Mouse (Mus musculus) heart, postnatal 36 days (tissue): ENCODE measurements around the gene Fbxo9. TPM values are rescaled to one million over a fixed set of nuclear protein-coding genes. Genes with fewer than 3 reads are reported as not detected.

Source experiments
- DNase-seq, 2 experiments: peaks; one replicate each; pipeline ENCODE4 v3.0.0; 2021 to 2022
- intact Hi-C: fragments of 180-260 bp; cut with DNase I; formaldehyde crosslinking; loops from one replicate; pipeline ENCODE4 v1.15.1; 2025
- total RNA-seq, 2 experiments: library from RNA; stranded (reverse); gene quantifications; 2 replicates each; pipeline ENCODE4 v1.2.3; 2021

Fbxo9 gene
- total RNA-seq, 2 experiments from 2014 or later: 49.9 to 52.5 TPM

GRCm38 (mm10) chr9:78111456-78111855 is 2.6 kb upstream of the Fbxo9 start:
- DNase-seq: no peak
- intact Hi-C loops: loop anchor here (10.0 kb wide), 1 partner anchor 333 kb away; the partner anchor contains the start of genes Cgas, Gm17324 and Mto1

DNA sequence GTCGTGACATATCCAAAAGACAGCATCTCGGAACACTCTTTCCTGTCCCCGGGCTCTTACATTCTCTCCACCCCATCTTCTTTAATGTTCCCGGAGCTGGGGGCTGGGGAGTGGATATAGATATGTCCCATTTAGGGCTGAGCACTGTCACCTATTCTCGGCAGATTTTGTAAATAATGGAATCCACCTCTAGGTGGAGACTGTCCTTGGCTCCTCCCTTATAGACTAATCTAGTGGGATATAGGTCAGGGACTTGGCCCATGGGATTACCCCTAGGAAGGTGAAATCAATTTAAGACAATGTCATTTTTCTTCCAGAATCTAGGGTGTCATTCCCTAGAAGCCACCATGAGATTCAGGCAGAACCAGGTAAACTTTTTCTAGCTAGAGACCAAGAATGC is 791 bp upstream of the Fbxo9 start:
- DNase-seq: no peak
- intact Hi-C loops: loop anchor here (10.0 kb wide), 1 partner anchor 335 kb away; the partner anchor contains the start of genes Cgas, Gm17324 and Mto1

- intact Hi-C loops: no loop called here
- peak; percentile 87 to 90 for DNase-seq
Observed at GRCm38 (mm10) chr9:78107912-78108795, 711 bp downstream of the Fbxo9 start.

DNA sequence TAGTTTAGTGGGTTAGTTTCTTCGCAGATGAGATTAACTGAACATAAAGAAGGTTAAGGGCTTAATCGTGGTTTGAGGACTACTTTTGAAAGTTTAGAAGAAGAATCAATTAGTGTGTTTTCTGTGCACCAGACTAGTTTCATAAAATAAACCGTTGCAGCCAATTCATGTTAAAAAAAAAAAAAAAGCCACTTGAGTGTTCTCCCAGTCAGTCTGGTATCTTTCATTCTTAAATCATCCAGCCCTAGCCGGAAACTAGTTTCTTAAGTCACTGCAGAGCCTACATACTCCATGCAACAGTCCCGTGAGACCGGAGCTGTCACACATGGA is 1.3 kb downstream of the Fbxo9 start:
- intact Hi-C loops: no loop called here
- no peak for DNase-seq

GRCm38 (mm10) chr9:78106821-78107220 is 2.0 kb downstream of the Fbxo9 start:
- intact Hi-C loops: no loop called here
- no peak for DNase-seq

GRCm38 (mm10) chr9:78105501-78105932 is 3.3 kb downstream of the Fbxo9 start:
- DNase-seq: no peak
- intact Hi-C loops: no loop called here

GRCm38 (mm10) chr9:78104973-78105372 is 3.9 kb downstream of the Fbxo9 start:
- intact Hi-C loops: no loop called here
- DNase-seq: no peak

- intact Hi-C loops: no loop called here
- DNase-seq: no peak
Observed at GRCm38 (mm10) chr9:78103965-78104560, 4.8 kb downstream of the Fbxo9 start.

DNA sequence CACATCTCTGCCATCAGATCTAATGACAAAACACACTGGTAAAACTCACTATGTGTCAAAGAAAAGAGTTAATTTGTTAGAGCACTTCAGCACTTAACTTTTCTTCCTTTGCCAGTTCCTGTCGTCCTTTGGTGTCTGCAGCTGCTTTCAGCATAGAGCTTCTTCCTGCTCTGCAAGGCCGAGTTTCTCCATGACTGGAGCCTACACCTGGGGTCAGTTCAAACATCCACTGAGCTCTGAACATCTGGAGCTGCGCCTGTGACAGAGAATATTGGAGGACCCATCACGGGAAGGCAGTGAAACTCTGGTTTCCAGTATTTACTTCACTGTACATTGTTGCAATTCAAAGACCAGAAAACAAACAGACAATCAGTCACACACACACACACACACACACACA is 7.4 kb downstream of the Fbxo9 start:
- no peak for DNase-seq
- intact Hi-C loops: no loop called here

DNA sequence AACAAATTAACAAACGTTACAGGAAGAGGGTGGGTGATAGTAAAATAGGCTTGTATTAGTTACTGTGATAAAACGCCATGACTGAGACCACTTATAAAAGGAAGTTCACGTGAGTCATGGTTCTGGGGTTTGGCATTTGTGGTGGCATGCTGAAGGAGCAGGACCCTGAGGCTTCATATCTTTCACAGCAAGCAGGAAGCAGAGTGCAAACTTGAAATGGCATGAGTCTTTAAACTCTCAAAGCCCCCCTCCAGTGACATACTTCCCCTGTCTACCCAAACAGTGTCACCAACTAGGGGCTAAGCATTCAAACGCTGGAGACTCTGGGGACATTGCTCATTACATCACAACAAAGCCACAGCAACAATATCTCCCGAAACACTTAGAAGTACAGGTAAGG is 7.9 kb downstream of the Fbxo9 start:
- no peak for DNase-seq
- intact Hi-C loops: no loop called here

DNA sequence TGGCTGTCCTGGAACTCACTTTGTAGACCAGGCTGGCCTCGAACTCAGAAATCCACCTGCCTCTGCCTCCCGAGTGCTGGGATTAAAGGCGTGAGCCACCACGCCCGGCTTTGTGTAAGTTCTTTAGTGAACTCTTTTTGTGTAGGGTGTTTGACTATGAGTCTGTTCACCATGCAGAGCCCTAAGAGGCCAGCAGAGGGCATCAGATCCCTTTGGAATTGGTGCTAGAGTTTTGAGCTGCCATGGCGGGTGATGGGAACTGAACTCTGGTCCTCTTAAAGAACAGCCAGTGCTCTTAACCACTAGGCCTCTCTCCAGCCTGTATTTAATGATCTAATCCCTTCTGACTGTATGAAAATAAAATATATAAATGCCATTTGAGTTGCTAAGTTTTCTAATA is 12.5 kb downstream of the Fbxo9 start:
- intact Hi-C loops: no loop called here
- no peak for DNase-seq

DNA sequence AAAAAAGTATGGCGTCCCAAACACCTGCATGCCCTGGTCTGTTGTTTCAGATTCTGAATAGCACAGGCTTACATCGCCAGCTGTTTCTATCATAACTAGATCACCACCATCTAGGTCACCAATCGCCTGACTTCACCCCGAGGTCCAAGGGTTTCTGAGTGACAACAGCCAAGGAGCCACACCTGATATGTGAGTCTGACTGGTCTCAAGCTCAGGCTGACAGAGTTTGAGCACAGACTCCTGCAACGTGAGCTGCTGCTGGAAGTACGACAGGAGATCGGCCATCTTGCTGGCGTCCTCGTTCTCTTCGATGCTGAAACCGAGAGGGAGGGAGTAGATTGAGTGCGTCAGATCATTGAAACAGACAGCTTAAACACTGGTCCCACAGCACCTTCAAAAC is 13.2 kb downstream of the Fbxo9 start:
- intact Hi-C loops: no loop called here
- DNase-seq: no peak

DNA sequence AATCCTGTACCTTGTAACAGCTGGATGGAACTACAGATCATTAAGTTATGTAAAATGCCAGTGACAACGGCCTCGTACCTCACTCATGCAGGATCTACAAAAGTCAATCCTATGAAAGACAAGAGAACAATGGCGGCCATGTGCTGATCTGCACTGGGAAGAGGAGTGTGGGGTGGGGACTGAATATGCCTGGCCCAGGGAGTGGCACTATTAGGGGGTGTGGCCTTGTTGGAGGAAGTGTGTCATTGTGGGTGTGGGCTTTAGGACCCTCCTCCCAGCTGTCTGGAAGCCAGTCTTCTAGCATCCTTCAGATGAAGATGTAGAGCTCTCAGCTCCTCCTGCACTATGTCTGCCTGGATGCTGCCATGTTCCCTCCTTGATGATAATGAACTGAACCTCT is 18.3 kb downstream of the Fbxo9 start:
- no peak for DNase-seq
- intact Hi-C loops: no loop called here

- DNase-seq: no peak
- intact Hi-C loops: no loop called here
Observed at GRCm38 (mm10) chr9:78089906-78090305, 19.0 kb downstream of the Fbxo9 start.

DNA sequence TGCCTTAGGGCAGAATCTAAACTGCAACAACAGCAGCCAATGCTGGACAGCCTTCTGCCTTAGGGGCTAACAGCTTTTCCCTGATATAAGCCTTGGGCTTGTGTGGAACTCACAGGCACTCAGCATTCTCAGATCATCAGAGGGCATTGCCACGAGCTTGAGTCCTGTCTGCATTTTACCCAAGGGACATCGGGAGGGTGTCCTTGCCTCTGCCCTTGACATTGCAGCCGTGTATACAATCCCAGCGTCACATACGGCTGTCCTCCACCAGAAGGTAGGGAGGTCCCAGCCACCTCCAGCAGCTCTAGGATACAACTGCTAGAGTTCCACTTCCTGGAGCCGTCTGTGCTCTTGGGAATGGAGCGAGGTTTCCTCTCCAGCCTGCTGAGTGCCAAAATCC is 19.9 kb downstream of the Fbxo9 start:
- no peak for DNase-seq
- intact Hi-C loops: no loop called here

- intact Hi-C loops: no loop called here
- DNase-seq: peak in 1 of 2 experiments; percentile 22
Observed at GRCm38 (mm10) chr9:78088521-78088920, 20.3 kb downstream of the Fbxo9 start.

DNA sequence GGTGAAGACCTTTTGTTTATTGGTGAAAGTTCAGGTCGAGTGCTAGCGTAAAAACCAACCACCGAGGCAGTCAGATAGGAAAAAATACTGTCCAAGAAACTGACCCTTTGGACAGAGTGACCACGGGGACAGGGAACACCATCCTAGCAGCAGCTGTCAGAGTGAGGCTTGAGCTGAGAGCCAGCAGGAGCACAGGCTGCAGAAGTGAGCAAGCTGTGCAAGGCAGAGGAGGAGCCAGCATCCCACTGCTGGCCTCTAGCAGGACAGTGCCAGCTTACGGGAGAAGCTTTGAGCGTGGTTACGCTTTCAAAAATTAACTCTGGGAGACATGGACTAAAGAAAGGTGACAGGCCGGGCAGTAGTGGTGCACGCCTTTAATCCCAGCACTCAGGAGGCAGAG is 21.1 kb downstream of the Fbxo9 start:
- DNase-seq: no peak
- intact Hi-C loops: no loop called here

DNA sequence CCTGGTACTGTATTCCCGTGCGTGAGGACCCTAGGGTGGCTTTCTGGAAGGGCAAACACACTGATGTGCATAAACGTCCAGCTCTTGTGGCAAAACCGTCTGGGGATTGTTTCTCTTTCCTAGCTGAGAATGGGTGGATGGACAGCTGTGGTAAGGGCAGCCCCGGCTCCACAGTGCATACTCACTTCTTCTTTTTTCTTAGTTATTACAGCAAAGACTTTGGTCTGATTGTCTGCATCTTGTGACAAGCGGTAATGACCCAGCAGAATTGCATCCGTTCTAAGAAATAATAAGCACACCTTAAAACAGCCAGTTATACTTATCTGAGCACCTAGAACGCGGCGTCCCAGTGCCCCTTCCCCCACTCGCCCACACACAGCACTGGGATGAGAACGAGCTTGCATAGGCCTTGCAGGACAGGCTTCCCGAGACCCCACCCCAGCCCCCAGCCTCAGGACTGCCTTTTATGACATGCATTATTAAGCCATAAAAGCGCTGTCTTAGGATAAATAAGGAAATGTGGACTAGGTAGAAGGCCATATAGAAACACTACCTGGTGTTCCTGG is 23.1 kb downstream of the Fbxo9 start:
- intact Hi-C loops: no loop called here
- no peak for DNase-seq

GRCm38 (mm10) chr9:78084341-78084740 is 24.5 kb downstream of the Fbxo9 start:
- intact Hi-C loops: no loop called here
- no peak for DNase-seq

- DNase-seq: no peak
- intact Hi-C loops: no loop called here
Observed at GRCm38 (mm10) chr9:78081835-78082234, 27.0 kb downstream of the Fbxo9 start.

- no peak for DNase-seq
- intact Hi-C loops: no loop called here
Observed at GRCm38 (mm10) chr9:78078240-78078639, 30.6 kb downstream of the Fbxo9 start.

GRCm38 (mm10) chr9:78075256-78075655 is 33.6 kb downstream of the Fbxo9 start:
- intact Hi-C loops: no loop called here
- DNase-seq: no peak
